Mouse (Mus musculus) embryonic facial prominence, embryonic 14.5 days (tissue): ENCODE results near the gene Lsamp. TPM values are rescaled to one million over a fixed set of nuclear protein-coding genes. Genes with fewer than 3 reads are reported as not detected.

Experiments
- ATAC-seq: fragments of 200-750 bp; cut with Nextera tagmentation; 2 replicates; pipeline ENCODE4 v1.8.0; 2017; ENCODE audit warnings: low read depth, moderate number of reproducible peaks, moderate TSS enrichment
- DNase-seq: peaks from one replicate; pipeline ENCODE4 v3.0.0-alpha.2; 2015; ENCODE audit warnings: low spot score
- H3K27ac ChIP-seq: fragments of 300-500 bp; sonication (generic); replicated peaks from 2 replicates; pipeline ENCODE4 v1.5.1; 2014; ENCODE audit warnings: low read depth, mild to moderate bottlenecking, low read length, moderate library complexity
- H3K27me3 ChIP-seq: fragments of 300-500 bp; sonication (generic); replicated peaks from 2 replicates; pipeline ENCODE4 v1.6.1; 2014; ENCODE audit warnings: low read length; ENCODE audit not compliant: control insufficient read depth, insufficient read depth
- H3K36me3 ChIP-seq: fragments of 300-500 bp; sonication (generic); 2 replicates; pipeline ENCODE4 v1.6.1; 2014; ENCODE audit warnings: low read length, mixed read lengths; ENCODE audit not compliant: control insufficient read depth, insufficient read depth
- H3K4me1 ChIP-seq: fragments of 300-500 bp; sonication (generic); 2 replicates; pipeline ENCODE4 v1.6.1; 2014; ENCODE audit warnings: antibody characterized with exemption, low read length; ENCODE audit not compliant: control insufficient read depth, insufficient read depth
- H3K4me2 ChIP-seq: fragments of 300-500 bp; sonication (generic); 2 replicates; pipeline ENCODE4 v1.6.1; 2014; ENCODE audit warnings: low read depth, mild to moderate bottlenecking, low read length, moderate library complexity, mixed read lengths
- H3K4me3 ChIP-seq: fragments of 300-500 bp; sonication (generic); 2 replicates; pipeline ENCODE4 v1.5.1; 2014; ENCODE audit warnings: low read depth, mild to moderate bottlenecking, low read length
- H3K9ac ChIP-seq: fragments of 300-500 bp; sonication (generic); 2 replicates; pipeline ENCODE4 v1.6.1; 2014; ENCODE audit warnings: low read depth, mild to moderate bottlenecking, low read length, moderate library complexity, mixed read lengths
- H3K9me3 ChIP-seq: fragments of 300-500 bp; sonication (generic); 2 replicates; pipeline ENCODE4 v1.6.1; 2016; ENCODE audit warnings: low read length; ENCODE audit not compliant: control insufficient read depth
- WGBS: fragments of 180-500 bp; shearing (Covaris S2); extraction: QIAGEN DNeasy Blood & Tissue Kit; methylation state at CpG from one replicate; pipeline ENCODE4 v1.1.7; 2014; 5-methylcytosine and 5-hydroxymethylcytosine counted together
- polyA plus RNA-seq: library from polyadenylated mRNA; unstranded; fragments of >200 nt; fragmentation: Nextera tagmentation; extraction: Ambion mirVana; gene quantifications from 2 replicates; pipeline ENCODE4 v1.2.1, GENCODE M21; 2014

The Lsamp gene
- polyA plus RNA-seq, 1 experiment from 2014 or later: 8.9 TPM

GRCm38 (mm10) chr16:41834637-41835036 is 1850.5 kb downstream of the Lsamp start:
- DNase-seq (no peak), ATAC-seq (no peak)
- H3K9me3 ChIP-seq: no peaks in the 10 kb centered on the region
- no peak overlapping the region for H3K4me2 ChIP-seq
- no peak overlapping the region for H3K9ac ChIP-seq
- H3K4me1 ChIP-seq: no peaks in the 10 kb centered on the region
- no peak overlapping the region for H3K4me3 ChIP-seq
- no peak overlapping the region for H3K27ac ChIP-seq
- no peaks in the 10 kb centered on the region for H3K36me3 ChIP-seq
- no peaks in the 10 kb centered on the region for H3K27me3 ChIP-seq
- WGBS: 63% methylated on average over 3 of the region's 3 CpGs

- no peaks in the 10 kb centered on the region for H3K36me3 ChIP-seq
- no peak overlapping the region for H3K4me3 ChIP-seq
- no peaks in the 10 kb centered on the region for H3K4me1 ChIP-seq
- DNase-seq: peak; percentile 31
- H3K27me3 ChIP-seq: no peaks in the 10 kb centered on the region
- ATAC-seq: no peak
- no peaks in the 10 kb centered on the region for H3K9me3 ChIP-seq
- WGBS: 49% methylated on average over 6 of the region's 6 CpGs
- no peak overlapping the region for H3K27ac ChIP-seq
- no peak overlapping the region for H3K9ac ChIP-seq
- H3K4me2 ChIP-seq: no peak overlapping the region
These were observed 1851.6 kb downstream of the Lsamp start for GRCm38 (mm10) chr16:41835745-41836144.

- 85% methylated on average over 2 of the region's 2 CpGs for WGBS
These were observed 1855.7 kb downstream of the Lsamp start for GRCm38 (mm10) chr16:41839751-41840404.

GRCm38 (mm10) chr16:41846903-41847302 is 1862.7 kb downstream of the Lsamp start:
- Histone ChIP-seq H3K9ac (no peak overlapping the region), H3K36me3 (no peaks in the 10 kb centered on the region), H3K4me1 (no peaks in the 10 kb centered on the region), H3K27ac (no peak overlapping the region), H3K4me3 (no peak overlapping the region), H3K27me3 (no peaks in the 10 kb centered on the region), H3K4me2 (no peak overlapping the region), H3K9me3 (no peaks in the 10 kb centered on the region)
- WGBS: 84% methylated on average over 6 of the region's 6 CpGs
- DNase-seq (no peak), ATAC-seq (no peak)

More at GRCm38 (mm10) chr16:41839751-41840404, 1855.7 kb downstream of the Lsamp start:
- Histone ChIP-seq H3K4me2 (no peak overlapping the region), H3K9ac (no peak overlapping the region), H3K4me3 (no peak overlapping the region), H3K27me3 (no peaks in the 10 kb centered on the region), H3K27ac (no peak overlapping the region), H3K9me3 (no peaks in the 10 kb centered on the region), H3K36me3 (no peaks in the 10 kb centered on the region), H3K4me1 (no peaks in the 10 kb centered on the region)
- ATAC-seq (no peak), DNase-seq (no peak)

GRCm38 (mm10) chr16:41871917-41872593 is 1887.9 kb downstream of the Lsamp start:
- WGBS: 88% methylated on average over 6 of the region's 6 CpGs
- H3K27me3 ChIP-seq: no peaks in the 10 kb centered on the region
- no peak for ATAC-seq

GRCm38 (mm10) chr16:41888546-41889165 is 1904.5 kb downstream of the Lsamp start:
- Histone ChIP-seq H3K4me3 (no peak overlapping the region), H3K9ac (no peak overlapping the region), H3K4me1 (no peaks in the 10 kb centered on the region), H3K36me3 (no peaks in the 10 kb centered on the region), H3K27me3 (no peaks in the 10 kb centered on the region), H3K27ac (no peak overlapping the region), H3K4me2 (no peak overlapping the region), H3K9me3 (no peaks in the 10 kb centered on the region)
- ATAC-seq (no peak), DNase-seq (no peak)
- 83% methylated on average over 16 of the region's 16 CpGs for WGBS

More at GRCm38 (mm10) chr16:41871917-41872593, 1887.9 kb downstream of the Lsamp start:
- Histone ChIP-seq H3K4me2 (no peak overlapping the region), H3K9ac (no peak overlapping the region), H3K36me3 (no peaks in the 10 kb centered on the region), H3K9me3 (no peaks in the 10 kb centered on the region), H3K27ac (no peak overlapping the region), H3K4me1 (no peaks in the 10 kb centered on the region), H3K4me3 (no peak overlapping the region)
- no peak for DNase-seq

GRCm38 (mm10) chr16:41900783-41901182 is 1916.6 kb downstream of the Lsamp start:
- Histone ChIP-seq H3K9ac (no peak overlapping the region), H3K4me1 (no peaks in the 10 kb centered on the region), H3K36me3 (no peaks in the 10 kb centered on the region), H3K4me3 (no peak overlapping the region), H3K4me2 (no peak overlapping the region), H3K9me3 (no peaks in the 10 kb centered on the region), H3K27ac (no peak overlapping the region), H3K27me3 (no peaks in the 10 kb centered on the region)
- ATAC-seq: no peak
- 56% methylated on average over 2 of the region's 2 CpGs for WGBS
- DNase-seq: no peak

GRCm38 (mm10) chr16:41903654-41904053 is 1919.5 kb downstream of the Lsamp start:
- H3K4me1 ChIP-seq: no peaks in the 10 kb centered on the region
- no peak overlapping the region for H3K4me2 ChIP-seq
- no peak overlapping the region for H3K4me3 ChIP-seq
- no peak for ATAC-seq
- no peaks in the 10 kb centered on the region for H3K27me3 ChIP-seq
- H3K9me3 ChIP-seq: no peaks in the 10 kb centered on the region
- H3K9ac ChIP-seq: no peak overlapping the region
- H3K27ac ChIP-seq: no peak overlapping the region
- no peak for DNase-seq
- H3K36me3 ChIP-seq: no peaks in the 10 kb centered on the region
- 60% methylated on average over 3 of the region's 3 CpGs for WGBS
